Mouse (Mus musculus) adrenal gland, adult 18-20 months (tissue): ENCODE data around the gene Tmem202. TPM values are rescaled to one million over a fixed set of nuclear protein-coding genes. Genes with fewer than 3 reads are reported as not detected.

Experiments
- total RNA-seq, 2 experiments: library from RNA; stranded (reverse); gene quantifications; 1 replicate in 1 of 2; 2 replicates in 1 of 2; pipeline ENCODE4 v1.2.3; 2021

Tmem202 gene
- total RNA-seq, 2 experiments from 2014 or later = 2.9 to 3.1 TPM

Other genes with a start within 250 kb of the Tmem202 start
- gene Adpgk, start 248.3 kb downstream of the Tmem202 start, total RNA-seq = 10 to 100 TPM; 25.4 to 31.9 TPM
- 10 to 100 TPM in 1 of 2 experiments, 1 to 10 TPM in 1; 7.6 to 10.4 TPM for gene Bbs4, start 186.3 kb downstream of the Tmem202 start, total RNA-seq
- 100 to 1,000 TPM; 113 to 143 TPM for gene Arih1, start 53.2 kb downstream of the Tmem202 start, total RNA-seq
- gene Hexa, start 307 bp downstream of the Tmem202 start, total RNA-seq = 100 to 1,000 TPM; 110 to 154 TPM
- 1 to 10 TPM; 5.0 to 5.7 TPM for gene Celf6, start 38.1 kb upstream of the Tmem202 start, total RNA-seq
- gene Parp6, start 77.4 kb upstream of the Tmem202 start, total RNA-seq = 10 to 100 TPM; 27.7 to 35.8 TPM
- 1,000 to 10,000 TPM in 1 of 2 experiments, 100 to 1,000 TPM in 1; 853 to 1,405 TPM for gene Pkm, start 116.5 kb upstream of the Tmem202 start, total RNA-seq
- under 1 TPM; 0.13 to 0.64 TPM for gene Gramd2, start 140.3 kb upstream of the Tmem202 start, total RNA-seq
- gene Senp8, start 210.9 kb upstream of the Tmem202 start, total RNA-seq = 10 to 100 TPM in 1 of 2 experiments, 1 to 10 TPM in 1; 9.2 to 11.7 TPM
- gene Myo9a, start 211.0 kb upstream of the Tmem202 start, total RNA-seq = 10 to 100 TPM; 10.2 to 12.1 TPM